Mouse (Mus musculus): ENCODE data around the gene Abcb4. TPM values are rescaled to one million over a fixed set of nuclear protein-coding genes. Genes with fewer than 3 reads are reported as not detected.

Gene Abcb4
- polyA plus RNA-seq, 1 experiment = 0.89 TPM

DNA sequence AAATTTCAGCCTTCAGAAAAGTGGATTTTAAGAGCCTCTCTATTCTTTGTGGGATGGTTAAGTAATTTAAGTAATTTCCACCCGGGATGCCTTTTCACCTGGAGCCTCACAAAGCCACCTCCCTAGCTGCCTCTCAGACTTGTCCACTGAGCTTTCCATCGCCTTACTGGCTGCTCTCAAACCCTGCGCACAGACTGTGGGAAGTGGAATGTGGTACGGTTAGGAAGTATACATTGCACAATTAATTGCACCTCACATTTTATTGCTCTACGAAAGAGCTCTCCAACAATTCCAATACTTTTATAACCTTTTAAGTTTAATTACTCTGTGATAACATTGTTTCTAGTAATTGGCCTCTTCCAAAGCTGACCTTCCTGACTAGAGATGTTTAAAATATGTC lies 27.2 kb upstream of the Abcb4 start:
- Histone ChIP-seq H3K36me3 (ENCODE audit: control insufficient read depth, insufficient read depth, low read length) (no peaks in the 10 kb centered on the region), H3K4me3 (ENCODE audit: control insufficient read depth, low read depth, low read length) (no peak overlapping the region), H3K4me1 (ENCODE audit: control insufficient read depth, insufficient read depth, low read length) (no peaks in the 10 kb centered on the region), H3K27me3 (ENCODE audit: control insufficient read depth, insufficient read depth, low read length) (no peaks in the 10 kb centered on the region), H3K27ac (ENCODE audit: control insufficient read depth, insufficient read depth, low read depth, low read length) (no peak overlapping the region)
- TF ChIP-seq CTCF (IDR thresholded peaks at IDR 0.05; ENCODE audit: control insufficient read depth, insufficient read depth, insufficient replicate concordance, low read depth, low read length) = no peak

DNA sequence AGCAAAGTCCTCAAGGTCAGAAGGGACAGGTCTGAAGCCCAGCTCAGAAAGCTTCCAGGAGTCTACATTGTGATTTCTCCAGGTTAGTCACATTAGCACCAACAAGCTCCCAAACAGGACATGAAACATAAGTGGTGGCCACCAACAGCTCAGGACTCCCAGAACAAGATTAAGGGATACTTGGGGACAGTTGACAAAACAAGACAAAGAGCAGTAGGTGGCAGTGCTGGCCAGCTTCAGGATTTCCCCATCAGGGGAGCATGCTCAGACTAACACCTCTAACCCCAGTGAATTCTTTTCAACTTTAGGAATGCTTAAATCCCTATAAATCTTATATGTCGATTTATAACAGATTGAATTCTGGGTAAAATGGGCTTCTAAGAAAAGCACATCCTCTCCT lies 25.5 kb upstream of the Abcb4 start:
- no peak overlapping the region for H3K27ac ChIP-seq (ENCODE audit: control insufficient read depth, insufficient read depth, low read depth, low read length)
- no peaks in the 10 kb centered on the region for H3K4me1 ChIP-seq (ENCODE audit: control insufficient read depth, insufficient read depth, low read length)
- H3K4me3 ChIP-seq (ENCODE audit: control insufficient read depth, low read depth, low read length) = no peak overlapping the region
- H3K36me3 ChIP-seq (ENCODE audit: control insufficient read depth, insufficient read depth, low read length) = no peaks in the 10 kb centered on the region
- H3K27me3 ChIP-seq (ENCODE audit: control insufficient read depth, insufficient read depth, low read length) = no peaks in the 10 kb centered on the region
- TF ChIP-seq POLR2A (IDR thresholded peaks at IDR 0.05; ENCODE audit: control insufficient read depth, low read depth, low read length) (no peak), CTCF (IDR thresholded peaks at IDR 0.05; ENCODE audit: control insufficient read depth, insufficient read depth, insufficient replicate concordance, low read depth, low read length) (no peak)

DNA sequence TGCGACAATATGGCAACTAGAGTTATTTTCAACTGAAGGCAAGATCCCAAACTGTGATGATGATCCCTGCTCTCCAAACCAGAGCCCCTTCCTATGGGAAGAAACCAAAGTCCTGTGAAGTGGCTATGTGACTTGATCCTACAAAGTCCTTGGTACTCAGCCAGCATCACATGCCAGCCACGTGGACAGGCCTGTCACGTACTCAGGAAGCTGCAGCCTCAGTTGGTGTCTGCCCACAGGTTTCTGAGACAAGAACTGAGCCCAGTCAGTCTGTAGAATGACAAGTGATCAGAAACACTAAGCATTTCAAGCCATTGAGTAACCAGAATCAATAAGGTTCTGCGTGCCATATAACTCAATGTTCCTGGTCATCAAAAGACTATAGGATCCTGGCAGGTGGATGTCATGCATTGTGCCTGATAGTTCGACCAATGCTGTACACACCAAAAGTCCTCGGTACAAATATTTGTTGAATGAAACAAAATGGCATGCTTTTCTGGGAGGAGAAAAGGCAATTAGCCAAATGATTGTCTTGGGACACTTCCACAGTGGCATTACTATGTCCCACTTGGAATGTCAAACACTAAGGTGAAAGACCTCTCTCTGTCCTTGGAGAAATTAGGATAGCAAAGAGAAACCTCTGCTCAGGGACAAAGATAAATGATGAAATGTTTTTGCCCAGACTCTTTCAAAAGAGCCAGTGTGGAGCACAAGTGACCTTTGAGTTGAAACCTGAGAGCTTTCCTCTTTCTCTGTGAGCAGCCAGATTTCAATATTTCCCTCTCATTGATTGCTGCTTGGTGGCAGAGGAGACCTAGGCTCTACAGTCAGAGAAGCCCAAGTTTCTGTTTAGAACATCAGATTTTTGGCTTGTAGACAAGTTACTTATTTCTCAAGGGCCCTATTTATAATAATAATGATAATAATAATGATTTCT lies 20.3 kb upstream of the Abcb4 start:
- Histone ChIP-seq H3K4me1 (ENCODE audit: control insufficient read depth, insufficient read depth, low read length) (no peaks in the 10 kb centered on the region), H3K4me3 (ENCODE audit: control insufficient read depth, low read depth, low read length) (no peak overlapping the region), H3K36me3 (ENCODE audit: control insufficient read depth, insufficient read depth, low read length) (no peaks in the 10 kb centered on the region), H3K27me3 (ENCODE audit: control insufficient read depth, insufficient read depth, low read length) (no peaks in the 10 kb centered on the region), H3K27ac (ENCODE audit: control insufficient read depth, insufficient read depth, low read depth, low read length) (no peak overlapping the region)
- TF ChIP-seq POLR2A (IDR thresholded peaks at IDR 0.05; ENCODE audit: control insufficient read depth, low read depth, low read length) = no peak
- TF ChIP-seq CTCF (IDR thresholded peaks at IDR 0.05; ENCODE audit: control insufficient read depth, insufficient read depth, insufficient replicate concordance, low read depth, low read length) = no peak

DNA sequence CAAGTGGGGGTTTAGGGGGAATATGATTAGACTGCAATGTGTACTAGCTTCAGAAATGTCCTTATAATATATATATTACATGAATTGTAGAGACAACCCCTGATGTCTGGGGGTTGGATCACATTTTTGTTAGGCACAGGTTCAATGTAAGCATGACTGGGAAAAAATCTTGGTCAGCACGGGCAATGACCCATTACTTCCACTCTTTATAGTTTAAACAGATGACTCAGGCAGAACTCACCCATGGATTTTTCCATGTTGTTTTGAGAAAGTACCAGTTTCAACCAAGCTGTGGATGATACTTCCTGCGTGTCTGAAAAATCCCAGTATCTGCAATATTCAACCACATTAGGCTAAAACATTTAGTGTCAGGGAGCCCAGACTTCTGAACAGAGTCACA lies 16.4 kb upstream of the Abcb4 start:
- Histone ChIP-seq H3K4me1 (ENCODE audit: control insufficient read depth, insufficient read depth, low read length) (no peaks in the 10 kb centered on the region), H3K4me3 (ENCODE audit: control insufficient read depth, low read depth, low read length) (no peak overlapping the region), H3K27me3 (ENCODE audit: control insufficient read depth, insufficient read depth, low read length) (no peaks in the 10 kb centered on the region), H3K27ac (ENCODE audit: control insufficient read depth, insufficient read depth, low read depth, low read length) (no peak overlapping the region), H3K36me3 (ENCODE audit: control insufficient read depth, insufficient read depth, low read length) (no peaks in the 10 kb centered on the region)
- TF ChIP-seq CTCF (IDR thresholded peaks at IDR 0.05; ENCODE audit: control insufficient read depth, insufficient read depth, insufficient replicate concordance, low read depth, low read length) = no peak

DNA sequence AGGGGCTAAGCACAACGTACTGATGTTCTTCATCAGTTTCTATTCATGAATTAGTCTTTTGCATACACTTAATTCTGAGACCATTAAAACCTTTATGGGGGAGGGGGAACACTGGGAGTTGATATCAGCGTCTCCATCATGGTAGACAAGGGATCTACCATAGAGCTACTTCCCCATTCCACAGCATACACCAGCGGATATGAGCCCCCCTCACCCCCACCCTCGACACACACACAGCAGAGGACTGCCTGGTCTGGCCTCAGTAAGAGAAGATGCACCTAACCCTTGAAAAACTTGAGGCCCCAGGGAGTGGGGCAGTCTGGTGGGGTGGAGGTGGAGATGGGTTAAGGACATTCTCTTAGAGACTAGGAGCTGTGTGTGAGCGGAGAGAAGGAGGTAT lies 15.7 kb upstream of the Abcb4 start:
- TF ChIP-seq CTCF (IDR thresholded peaks at IDR 0.05; ENCODE audit: control insufficient read depth, insufficient read depth, insufficient replicate concordance, low read depth, low read length) (no peak), POLR2A (IDR thresholded peaks at IDR 0.05; ENCODE audit: control insufficient read depth, low read depth, low read length) (no peak)
- Histone ChIP-seq H3K27me3 (ENCODE audit: control insufficient read depth, insufficient read depth, low read length) (no peaks in the 10 kb centered on the region), H3K4me1 (ENCODE audit: control insufficient read depth, insufficient read depth, low read length) (no peaks in the 10 kb centered on the region), H3K27ac (ENCODE audit: control insufficient read depth, insufficient read depth, low read depth, low read length) (no peak overlapping the region), H3K4me3 (ENCODE audit: control insufficient read depth, low read depth, low read length) (no peak overlapping the region), H3K36me3 (ENCODE audit: control insufficient read depth, insufficient read depth, low read length) (no peaks in the 10 kb centered on the region)

DNA sequence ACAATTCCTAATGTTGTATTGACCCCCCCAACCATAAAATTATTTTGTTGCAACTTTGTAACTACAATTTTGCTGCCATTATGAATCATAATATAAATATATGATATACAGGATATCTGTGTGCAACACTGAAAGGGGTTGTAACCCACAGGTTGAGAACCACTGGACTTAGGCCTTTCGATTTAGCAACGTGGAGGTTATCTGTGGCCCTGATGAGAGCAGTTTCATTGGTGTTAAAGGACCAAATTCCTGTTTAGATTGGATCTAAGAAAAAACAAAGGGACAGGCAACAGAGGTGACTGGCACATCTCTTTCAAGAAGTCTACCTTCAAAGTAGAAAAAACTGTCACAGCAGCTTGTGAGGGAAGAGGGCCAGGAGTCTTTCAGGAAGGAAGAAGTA lies 7.7 kb upstream of the Abcb4 start:
- H3K4me1 ChIP-seq (ENCODE audit: control insufficient read depth, insufficient read depth, low read length) = no peaks in the 10 kb centered on the region
- no peaks in the 10 kb centered on the region for H3K36me3 ChIP-seq (ENCODE audit: control insufficient read depth, insufficient read depth, low read length)
- H3K4me3 ChIP-seq (ENCODE audit: control insufficient read depth, low read depth, low read length) = no peak overlapping the region
- no peak overlapping the region for H3K27ac ChIP-seq (ENCODE audit: control insufficient read depth, insufficient read depth, low read depth, low read length)
- TF ChIP-seq POLR2A (IDR thresholded peaks at IDR 0.05; ENCODE audit: control insufficient read depth, low read depth, low read length) (no peak), CTCF (IDR thresholded peaks at IDR 0.05; ENCODE audit: control insufficient read depth, insufficient read depth, insufficient replicate concordance, low read depth, low read length) (no peak)
- no peaks in the 10 kb centered on the region for H3K27me3 ChIP-seq (ENCODE audit: control insufficient read depth, insufficient read depth, low read length)

DNA sequence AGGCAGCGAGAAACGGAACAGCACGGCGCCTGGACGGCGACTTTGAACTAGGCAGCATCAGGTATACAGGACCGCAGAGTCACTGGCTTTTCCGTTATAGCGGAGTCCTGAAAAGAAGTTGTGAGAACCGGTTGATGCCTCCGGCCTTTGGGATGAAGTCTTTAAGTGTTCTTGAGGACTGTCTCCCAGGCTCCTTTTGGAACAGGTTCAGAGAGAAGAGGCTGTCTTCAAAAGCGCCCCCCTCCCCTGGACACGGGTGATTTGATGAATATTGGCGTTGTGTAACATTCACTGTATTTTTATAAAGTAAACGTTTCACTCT lies 548 bp downstream of the Abcb4 start:
- no peaks in the 10 kb centered on the region for H3K27me3 ChIP-seq (ENCODE audit: control insufficient read depth, insufficient read depth, low read length)
- TF ChIP-seq CTCF (IDR thresholded peaks at IDR 0.05; ENCODE audit: control insufficient read depth, insufficient read depth, insufficient replicate concordance, low read depth, low read length) (no peak), POLR2A (IDR thresholded peaks at IDR 0.05; ENCODE audit: control insufficient read depth, low read depth, low read length) (no peak)
- no peak overlapping the region for H3K27ac ChIP-seq (ENCODE audit: control insufficient read depth, insufficient read depth, low read depth, low read length)
- no peaks in the 10 kb centered on the region for H3K36me3 ChIP-seq (ENCODE audit: control insufficient read depth, insufficient read depth, low read length)
- peak overlapping the region; percentile 37 for H3K4me3 ChIP-seq (ENCODE audit: control insufficient read depth, low read depth, low read length)
- peaks cover 7% of the 10 kb centered on the region for H3K4me1 ChIP-seq (ENCODE audit: control insufficient read depth, insufficient read depth, low read length)

All from testis, adult 2 months (tissue).